Mouse (Mus musculus): ENCODE results near the gene Zbtb16.

DNA sequence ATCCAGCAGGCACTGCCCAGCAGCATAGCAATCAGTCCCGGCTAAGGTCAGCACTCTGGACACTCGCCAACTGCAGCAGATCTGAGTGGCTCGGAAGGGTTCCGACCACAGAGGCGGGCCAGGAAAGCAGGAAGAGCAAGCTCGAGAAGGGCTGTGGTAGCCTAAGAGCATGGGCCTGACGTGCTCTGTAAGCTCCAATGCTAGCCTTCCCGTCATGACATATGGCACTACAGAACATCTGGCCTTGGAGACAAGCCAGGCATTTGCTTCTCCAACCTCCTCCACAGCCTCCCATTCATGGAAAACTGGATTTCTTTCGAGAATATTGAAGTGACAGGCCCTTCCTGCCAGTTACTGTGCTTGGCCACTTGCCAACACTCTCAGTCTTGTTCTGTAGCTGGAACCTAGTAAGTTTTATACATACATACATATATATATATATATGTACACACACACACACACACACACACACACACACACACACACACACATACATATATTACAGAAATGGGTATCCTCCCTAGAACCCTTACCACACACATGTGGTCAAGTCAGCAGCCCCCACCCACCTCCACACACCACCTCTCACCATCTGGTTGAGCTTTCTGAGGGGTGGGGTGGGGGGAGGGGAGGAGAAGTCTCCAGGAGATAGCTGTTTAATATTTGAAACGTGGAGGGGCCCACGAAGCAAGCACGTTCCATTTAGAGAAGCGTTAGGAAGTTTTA lies 75.4 kb downstream of the Zbtb16 start:
- TF ChIP-seq CTCF (conservative IDR thresholded peaks at IDR 0.05; ENCODE audit: low read length) (no peak), NANOG (IDR thresholded peaks at IDR 0.05; ENCODE audit: borderline replicate concordance, low read length) (no peak)
